Mouse (Mus musculus) intestine, embryonic 14.5 days (tissue): Measurements from ENCODE around the gene Rsad2. TPM values are rescaled to one million over a fixed set of nuclear protein-coding genes. Genes with fewer than 3 reads are reported as not detected.

Experiments
- ATAC-seq: fragments of 200-750 bp; cut with Nextera tagmentation; replicated peaks from 2 replicates; pipeline ENCODE4 v1.8.0; 2017; ENCODE audit warnings: low read depth, moderate number of reproducible peaks, moderate TSS enrichment, moderate library complexity; ENCODE audit not compliant: low FRiP score, low TSS enrichment
- DNase-seq: peaks from one replicate; pipeline ENCODE4 v3.0.0-alpha.2; 2018; ENCODE audit warnings: low spot score
- H3K27ac ChIP-seq: fragments of 300-500 bp; sonication (generic); 2 replicates; pipeline ENCODE4 v1.5.1; 2014; ENCODE audit warnings: low read depth, mild to moderate bottlenecking, control low read depth
- H3K27me3 ChIP-seq: fragments of 300-500 bp; sonication (generic); replicated peaks from 2 replicates; pipeline ENCODE4 v1.6.1; 2014; ENCODE audit warnings: low read length, control low read depth; ENCODE audit not compliant: control insufficient read depth, insufficient read depth
- H3K36me3 ChIP-seq: fragments of 300-500 bp; sonication (generic); 2 replicates; pipeline ENCODE4 v1.6.1; 2014; ENCODE audit warnings: low read length, control low read depth; ENCODE audit not compliant: control insufficient read depth, insufficient read depth
- H3K4me1 ChIP-seq: fragments of 300-500 bp; sonication (generic); replicated peaks from 2 replicates; pipeline ENCODE4 v1.6.1; 2014; ENCODE audit warnings: low read length, control low read depth, mixed read lengths; ENCODE audit not compliant: control insufficient read depth, insufficient read depth
- H3K4me2 ChIP-seq: fragments of 300-500 bp; sonication (generic); 2 replicates; pipeline ENCODE4 v1.6.1; 2014; ENCODE audit warnings: low read length
- H3K4me3 ChIP-seq: fragments of 300-500 bp; sonication (generic); 2 replicates; pipeline ENCODE4 v1.5.1; 2014; ENCODE audit warnings: low read depth, low read length, control low read depth, mixed read lengths
- H3K9ac ChIP-seq: fragments of 300-500 bp; sonication (generic); 2 replicates; pipeline ENCODE4 v1.6.1; 2014; ENCODE audit warnings: mild to moderate bottlenecking, low read length
- H3K9me3 ChIP-seq: fragments of 300-500 bp; sonication (generic); 2 replicates; pipeline ENCODE4 v1.6.1; 2016; ENCODE audit warnings: low read length, control low read depth; ENCODE audit not compliant: control insufficient read depth
- WGBS: fragments of 180-500 bp; shearing (Covaris S2); extraction: QIAGEN DNeasy Blood & Tissue Kit; methylation state at CpG from one replicate; pipeline ENCODE4 v1.1.7; 2014; 5-methylcytosine and 5-hydroxymethylcytosine counted together
- polyA plus RNA-seq: library from polyadenylated mRNA; unstranded; fragments of >200 nt; fragmentation: Nextera tagmentation; extraction: Ambion mirVana; gene quantifications from 2 replicates; pipeline ENCODE4 v1.2.1, GENCODE M21; 2014

Rsad2 gene
- polyA plus RNA-seq, 1 experiment from 2014 or later, result 1.8 TPM

DNA sequence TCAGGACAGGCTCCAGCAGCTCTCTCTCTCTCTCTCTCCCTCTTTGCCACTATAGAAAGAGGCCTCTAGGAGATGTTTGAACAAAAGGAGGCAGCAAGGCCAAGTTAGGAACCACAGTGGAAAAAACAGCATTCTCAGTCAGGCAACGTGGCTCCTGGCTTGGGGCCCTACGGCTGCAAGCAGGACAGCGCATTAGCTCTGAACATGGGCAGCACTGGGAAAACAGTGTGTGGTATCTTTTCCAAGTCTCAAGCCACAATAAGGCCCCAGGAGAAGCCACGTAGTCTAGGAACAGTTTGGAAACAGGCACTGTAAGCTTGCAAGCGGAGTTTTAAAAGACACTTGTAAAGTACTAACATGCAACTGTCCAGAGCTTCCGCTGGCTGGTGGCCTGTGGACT is 43.5 kb downstream of the Rsad2 start:
- DNase-seq (no peak), ATAC-seq (no peak)
- no peaks in the 10 kb centered on the region for H3K9me3 ChIP-seq
- H3K4me3 ChIP-seq, result peak overlapping the region; percentile 78; the same call in 1 of the 2 replicates
- WGBS, result 66% methylated on average over 6 of the region's 6 CpGs
- H3K9ac ChIP-seq, result no peak overlapping the region
- no peaks in the 10 kb centered on the region; the same call in 1 of the 2 replicates for H3K36me3 ChIP-seq
- H3K4me2 ChIP-seq, result peak overlapping the region; percentile 71
- no peak overlapping the region for H3K27ac ChIP-seq
- no peaks in the 10 kb centered on the region for H3K27me3 ChIP-seq
- peaks cover 26% of the 10 kb centered on the region for H3K4me1 ChIP-seq

DNA sequence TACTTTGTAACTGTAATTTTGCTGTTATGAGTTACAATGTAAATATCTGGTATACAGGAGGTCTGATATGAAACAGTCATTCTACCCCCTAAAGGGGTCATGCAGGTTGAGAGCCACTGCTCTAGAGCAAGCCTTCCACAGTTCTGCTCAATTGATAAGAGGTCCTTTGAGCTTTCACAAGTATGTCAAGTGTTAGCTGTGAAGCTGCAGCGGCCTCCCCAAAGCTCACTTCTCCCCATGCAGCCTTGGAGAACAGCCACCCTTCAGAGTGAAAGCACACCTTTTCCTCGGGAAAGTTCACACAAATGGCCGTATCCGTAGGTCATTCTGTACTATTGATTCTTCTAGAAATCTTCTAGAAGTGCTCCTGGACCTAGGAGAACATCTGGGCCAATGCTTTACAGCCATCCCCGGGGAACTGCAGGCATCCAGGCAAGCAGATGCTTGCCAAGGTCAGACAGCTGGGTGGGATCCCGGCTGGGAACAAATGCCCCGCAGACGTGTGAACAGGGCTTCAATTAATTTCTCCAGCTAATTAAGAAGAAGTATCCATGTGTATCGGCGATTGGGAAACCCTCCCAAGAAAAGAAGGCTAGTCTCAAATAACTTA is 44.3 kb downstream of the Rsad2 start:
- no peak for DNase-seq

DNA sequence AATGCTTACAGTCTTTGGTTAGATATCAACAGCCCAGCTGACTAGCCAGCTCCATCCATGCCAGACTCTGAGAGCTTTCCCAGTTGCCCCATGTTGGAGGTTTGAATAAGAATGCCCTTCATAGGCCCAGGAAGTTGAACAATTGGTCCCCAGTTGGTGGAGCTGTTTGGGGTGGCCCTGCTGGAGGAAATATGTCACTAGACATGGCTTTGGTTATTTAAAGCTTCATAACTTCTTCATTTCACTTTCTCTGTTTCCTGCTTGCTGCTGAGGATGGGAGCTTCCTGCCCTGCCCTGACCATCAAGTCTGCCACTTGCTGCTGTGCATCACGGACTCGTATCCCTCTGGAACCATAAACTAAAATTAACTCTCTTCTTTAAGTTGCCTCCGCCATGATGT is 45.8 kb downstream of the Rsad2 start:
- Histone ChIP-seq H3K36me3 (no peaks in the 10 kb centered on the region; the same call in 1 of the 2 replicates), H3K27me3 (no peaks in the 10 kb centered on the region), H3K4me1 (peaks cover 39% of the 10 kb centered on the region), H3K27ac (no peak overlapping the region), H3K4me2 (no peak overlapping the region), H3K9ac (no peak overlapping the region), H3K4me3 (no peak overlapping the region), H3K9me3 (no peaks in the 10 kb centered on the region)
- 82% methylated on average over 3 of the region's 3 CpGs for WGBS
- ATAC-seq, result no peak
- DNase-seq, result no peak

More for the DNA sequence above, 44.3 kb downstream of the Rsad2 start:
- H3K27me3 ChIP-seq, result no peaks in the 10 kb centered on the region
- no peak for ATAC-seq
- H3K4me3 ChIP-seq, result no peak overlapping the region
- no peaks in the 10 kb centered on the region for H3K9me3 ChIP-seq
- H3K36me3 ChIP-seq, result no peaks in the 10 kb centered on the region; the same call in 1 of the 2 replicates
- no peak overlapping the region for H3K4me2 ChIP-seq
- WGBS, result 79% methylated on average over 10 of the region's 10 CpGs
- H3K9ac ChIP-seq, result no peak overlapping the region
- peaks cover 26% of the 10 kb centered on the region for H3K4me1 ChIP-seq
- H3K27ac ChIP-seq, result no peak overlapping the region

DNA sequence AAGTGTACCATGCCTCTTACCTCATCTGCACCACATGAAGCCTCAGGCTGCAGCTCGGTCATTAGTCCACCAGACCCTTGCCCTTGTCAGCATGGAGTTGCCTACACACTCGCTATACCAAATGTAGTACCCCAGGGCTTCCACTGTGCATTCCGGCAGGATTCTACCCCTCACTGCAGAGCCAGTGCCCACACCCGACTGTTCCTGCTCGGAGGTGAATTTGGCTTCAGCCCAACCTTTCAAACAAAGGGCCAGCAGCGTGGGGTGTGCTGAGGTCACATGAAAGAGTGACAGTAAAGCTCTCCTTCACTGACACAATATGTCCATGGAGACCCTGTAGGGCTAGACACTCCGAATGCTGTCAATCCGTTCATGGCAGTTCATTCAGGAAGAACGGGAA is 47.5 kb downstream of the Rsad2 start:
- H3K27ac ChIP-seq, result no peak overlapping the region
- H3K4me2 ChIP-seq, result no peak overlapping the region
- no peak overlapping the region for H3K4me3 ChIP-seq
- H3K27me3 ChIP-seq, result no peaks in the 10 kb centered on the region
- ATAC-seq, result no peak
- H3K9ac ChIP-seq, result no peak overlapping the region
- no peak for DNase-seq
- H3K4me1 ChIP-seq, result peaks cover 44% of the 10 kb centered on the region
- WGBS, result 77% methylated on average over 9 of the region's 9 CpGs
- no peaks in the 10 kb centered on the region; the same call in 1 of the 2 replicates for H3K36me3 ChIP-seq
- no peaks in the 10 kb centered on the region for H3K9me3 ChIP-seq

DNA sequence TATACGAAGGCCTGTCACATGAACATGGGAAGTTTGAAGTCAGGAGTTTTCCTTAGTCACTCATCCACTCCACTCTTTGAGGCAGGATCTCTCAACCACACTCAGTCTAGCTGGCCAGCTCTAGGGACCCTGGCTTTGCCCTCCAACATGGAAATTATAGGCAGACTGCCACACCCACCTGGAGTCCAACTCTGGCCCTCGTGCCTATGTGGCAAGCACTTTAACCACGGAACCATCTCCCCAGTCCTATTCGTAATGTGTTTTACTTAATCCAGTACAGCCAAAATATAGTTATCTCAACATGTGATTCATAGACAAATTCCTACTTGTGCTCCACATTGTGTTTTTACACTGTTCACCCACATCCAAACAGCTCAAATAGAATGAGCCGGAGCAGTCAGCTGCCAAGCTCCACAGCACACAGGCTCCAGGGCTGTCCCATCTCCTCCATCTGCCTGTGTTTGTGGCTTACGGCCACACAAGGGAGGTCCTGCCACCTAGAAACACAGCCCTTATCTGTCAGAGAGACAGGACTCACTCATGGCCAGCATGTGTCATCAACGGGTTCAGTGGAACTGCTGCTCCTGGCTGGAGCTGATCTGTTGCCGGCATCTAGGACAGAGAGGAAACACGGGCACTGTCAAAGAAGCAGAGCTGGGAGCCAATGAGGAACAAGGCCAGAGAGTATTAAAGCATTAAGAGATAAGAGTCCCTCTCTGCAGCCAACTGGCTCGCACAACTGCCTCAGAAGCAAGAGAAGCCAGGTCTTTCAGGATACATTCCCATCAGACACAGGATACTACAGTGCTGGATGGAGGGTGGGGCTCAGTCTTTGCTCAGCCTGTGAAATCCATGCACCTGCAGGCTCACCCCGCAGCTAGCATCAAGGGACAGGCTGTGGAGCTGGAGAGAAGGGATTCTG is 51.2 kb downstream of the Rsad2 start:
- Histone ChIP-seq H3K9me3 (no peaks in the 10 kb centered on the region), H3K9ac (no peak overlapping the region), H3K27me3 (no peaks in the 10 kb centered on the region), H3K36me3 (no peaks in the 10 kb centered on the region), H3K27ac (no peak overlapping the region), H3K4me2 (no peak overlapping the region), H3K4me3 (no peak overlapping the region), H3K4me1 (peaks cover 32% of the 10 kb centered on the region)
- peak; percentile 27 for DNase-seq
- ATAC-seq, result 0 out of 2 replicates have a peak, but pooled peaks have one; percentile 42
- WGBS, result 69% methylated on average over 11 of the region's 11 CpGs

DNA sequence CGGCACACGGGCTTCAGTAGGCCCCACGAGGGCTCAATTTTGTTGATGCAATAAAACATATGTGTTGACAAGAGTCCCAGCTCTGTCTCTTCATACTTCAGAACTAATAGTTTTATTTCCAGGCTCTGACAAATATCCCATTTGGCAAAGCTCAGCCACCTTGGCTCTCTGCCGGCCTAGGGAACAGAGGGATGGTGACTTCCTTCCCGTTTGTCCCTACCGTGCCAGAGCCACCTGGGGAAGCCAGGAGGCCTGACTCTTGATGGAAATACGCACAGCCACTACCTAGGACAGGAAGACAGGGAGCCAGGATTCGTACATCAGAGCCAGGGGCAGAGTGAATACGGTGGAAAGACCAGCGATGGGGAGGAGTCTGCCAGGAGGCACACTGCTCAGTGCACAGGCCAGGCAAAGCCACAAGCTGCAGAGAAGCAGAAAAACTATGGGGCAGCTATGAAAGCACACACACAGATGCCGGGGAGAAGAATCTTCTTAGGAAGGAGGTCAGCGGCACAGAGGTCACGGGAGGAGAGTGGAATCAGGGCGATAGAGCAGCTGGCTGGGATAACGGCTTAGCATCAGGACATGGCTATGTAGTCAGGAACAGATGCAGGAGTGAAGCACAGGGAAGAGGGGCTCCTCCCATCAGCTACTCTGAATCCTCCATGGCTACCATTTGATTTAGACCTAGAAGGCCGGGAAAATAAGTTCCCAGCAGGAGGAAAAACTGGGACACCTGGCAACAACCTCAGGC is 52.7 kb downstream of the Rsad2 start:
- Histone ChIP-seq H3K9ac (no peak overlapping the region), H3K9me3 (no peaks in the 10 kb centered on the region), H3K4me1 (peaks cover 26% of the 10 kb centered on the region), H3K27me3 (no peaks in the 10 kb centered on the region), H3K4me2 (no peak overlapping the region), H3K4me3 (no peak overlapping the region), H3K36me3 (no peaks in the 10 kb centered on the region), H3K27ac (no peak overlapping the region)
- WGBS, result 73% methylated on average over 16 of the region's 16 CpGs
- ATAC-seq (no peak), DNase-seq (no peak)

DNA sequence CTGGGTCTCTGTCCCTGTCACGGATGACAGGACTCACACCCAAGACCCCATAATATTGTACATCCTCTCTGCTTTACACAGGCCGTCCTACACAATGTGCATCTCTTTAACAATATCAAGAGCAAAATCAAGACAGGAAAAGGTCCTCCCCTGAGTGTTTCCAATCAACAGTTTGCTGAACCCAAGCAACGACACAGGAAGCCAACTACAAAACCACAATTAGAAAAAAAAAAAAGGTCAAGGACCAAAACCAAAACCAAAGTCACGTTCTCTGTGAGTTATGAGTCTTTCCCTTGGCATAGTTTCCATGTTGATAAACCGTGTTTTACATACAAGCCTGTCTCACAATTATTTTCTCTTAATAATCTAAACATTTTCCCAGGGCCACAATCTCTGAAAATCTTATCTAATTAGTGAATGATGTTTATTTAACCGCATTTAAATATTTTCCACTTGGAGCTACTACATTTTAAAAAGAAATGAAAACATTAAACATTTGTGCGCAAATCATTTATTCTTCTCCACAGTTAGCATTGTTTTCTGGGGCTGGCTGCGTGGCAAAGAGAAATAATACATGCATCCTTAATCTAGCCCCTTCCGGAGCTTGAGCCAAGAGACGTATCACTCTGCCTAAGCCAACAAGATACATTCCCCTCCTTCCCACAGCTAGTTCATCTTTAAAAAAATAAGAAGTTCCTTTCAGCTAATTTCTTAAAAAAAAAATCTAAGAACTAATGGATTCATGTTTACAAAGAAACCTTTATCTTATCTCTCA is 54.4 kb downstream of the Rsad2 start:
- Histone ChIP-seq H3K27me3 (no peaks in the 10 kb centered on the region), H3K36me3 (no peaks in the 10 kb centered on the region), H3K4me2 (no peak overlapping the region), H3K27ac (0 out of 2 replicates have a peak overlapping the region, but pooled peaks have one; percentile 3), H3K9ac (no peak overlapping the region), H3K4me3 (no peak overlapping the region), H3K9me3 (no peaks in the 10 kb centered on the region), H3K4me1 (peaks cover 26% of the 10 kb centered on the region)
- DNase-seq (peak; percentile 43), ATAC-seq (no peak)
- 58% methylated on average over 10 of the region's 10 CpGs for WGBS

DNA sequence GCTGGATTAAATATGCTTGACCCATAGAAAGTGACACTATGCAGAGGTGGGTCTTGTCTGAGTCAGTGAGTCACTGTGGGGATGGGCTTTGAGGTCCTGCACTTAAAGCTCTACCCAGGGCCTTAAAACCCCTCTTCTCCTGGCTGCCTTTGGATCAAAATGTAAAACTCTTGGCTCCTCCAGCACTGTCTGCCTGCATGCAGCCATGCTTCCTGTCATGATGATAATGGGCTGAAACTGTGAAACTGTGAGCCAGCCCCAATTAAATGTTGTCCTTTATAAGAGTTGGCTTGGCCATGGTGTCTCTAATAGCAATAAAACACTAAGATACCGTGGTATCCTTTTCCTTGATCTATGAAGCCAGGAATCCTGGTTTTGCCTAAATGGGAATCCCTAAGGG is 55.0 kb downstream of the Rsad2 start:
- DNase-seq (peak; percentile 48), ATAC-seq (no peak)
- no peaks in the 10 kb centered on the region for H3K9me3 ChIP-seq
- 83% methylated on average over 1 of the region's 1 CpGs for WGBS
- no peak overlapping the region for H3K4me3 ChIP-seq
- no peak overlapping the region for H3K27ac ChIP-seq
- peaks cover 22% of the 10 kb centered on the region for H3K4me1 ChIP-seq
- no peak overlapping the region for H3K4me2 ChIP-seq
- H3K36me3 ChIP-seq, result no peaks in the 10 kb centered on the region
- no peak overlapping the region for H3K9ac ChIP-seq
- no peaks in the 10 kb centered on the region for H3K27me3 ChIP-seq
